Mouse (Mus musculus): ENCODE measurements around the gene Kcna7. TPM values are rescaled to one million over a fixed set of nuclear protein-coding genes. Genes with fewer than 3 reads are reported as not detected.
A peak's percentile ranks its signal among the peaks of the same experiment; 100 is the strongest.

Kcna7 gene
- polyA plus RNA-seq, 3 experiments from 2014 or later = not detected

- peak; percentile 93 for ATAC-seq
These were observed 9.7 kb upstream of the Kcna7 start, which contains the start of gene Snrnp70 for GRCm38 (mm10) chr7:45395578-45396336. Gene Snrnp70 (minus strand): TSS chr7:45395742.

- ATAC-seq = peak; percentile 39
These were observed 9.1 kb upstream of the Kcna7 start for GRCm38 (mm10) chr7:45396337-45396775.

GRCm38 (mm10) chr7:45396787-45397186 lies 8.7 kb upstream of the Kcna7 start:
- no peak for ATAC-seq

- ATAC-seq = no peak
These were observed 3.9 kb upstream of the Kcna7 start for GRCm38 (mm10) chr7:45401521-45402085.

- peak; percentile 77 for ATAC-seq
These were observed 1.8 kb upstream of the Kcna7 start for GRCm38 (mm10) chr7:45403532-45404261.

- no peak for ATAC-seq
These were observed 1.0 kb downstream of the Kcna7 start for GRCm38 (mm10) chr7:45406157-45407156.

- no peak for ATAC-seq
These were observed 2.4 kb downstream of the Kcna7 start for GRCm38 (mm10) chr7:45407836-45408235.

GRCm38 (mm10) chr7:45408351-45408750 lies 2.9 kb downstream of the Kcna7 start:
- ATAC-seq = no peak

- no peak for ATAC-seq
These were observed 3.5 kb downstream of the Kcna7 start for GRCm38 (mm10) chr7:45408949-45409348.

- ATAC-seq = no peak
These were observed 4.2 kb downstream of the Kcna7 start for GRCm38 (mm10) chr7:45409497-45410163.

- no peak for ATAC-seq
These were observed 7.0 kb downstream of the Kcna7 start for GRCm38 (mm10) chr7:45412421-45412820.

GRCm38 (mm10) chr7:45413113-45413863 lies 7.8 kb downstream of the Kcna7 start, which contains the start of gene Ntf5:
Gene Ntf5 (plus strand): TSS chr7:45413695.
- ATAC-seq = no peak

- peak; percentile 20 for ATAC-seq
These were observed 8.6 kb downstream of the Kcna7 start for GRCm38 (mm10) chr7:45413864-45414739.

GRCm38 (mm10) chr7:45414740-45415224 lies 9.3 kb downstream of the Kcna7 start:
- no peak for ATAC-seq

- peak; percentile 46 for ATAC-seq
These were observed 10.2 kb downstream of the Kcna7 start for GRCm38 (mm10) chr7:45415636-45416035.

- ATAC-seq = no peak
These were observed 12.6 kb downstream of the Kcna7 start for GRCm38 (mm10) chr7:45417962-45418492.

- no peak for ATAC-seq
These were observed 14.6 kb downstream of the Kcna7 start for GRCm38 (mm10) chr7:45419859-45420614.

- ATAC-seq = no peak
These were observed 15.1 kb downstream of the Kcna7 start, which contains the start of gene Lhb for GRCm38 (mm10) chr7:45420615-45420919. Gene Lhb (plus strand): TSS chr7:45420820.

- no peak for ATAC-seq
These were observed 15.7 kb downstream of the Kcna7 start for GRCm38 (mm10) chr7:45421194-45421593.

All from inflammation-experienced regulatory T-cells, adult 6 months (primary cell).